In the genomic region with DNA sequence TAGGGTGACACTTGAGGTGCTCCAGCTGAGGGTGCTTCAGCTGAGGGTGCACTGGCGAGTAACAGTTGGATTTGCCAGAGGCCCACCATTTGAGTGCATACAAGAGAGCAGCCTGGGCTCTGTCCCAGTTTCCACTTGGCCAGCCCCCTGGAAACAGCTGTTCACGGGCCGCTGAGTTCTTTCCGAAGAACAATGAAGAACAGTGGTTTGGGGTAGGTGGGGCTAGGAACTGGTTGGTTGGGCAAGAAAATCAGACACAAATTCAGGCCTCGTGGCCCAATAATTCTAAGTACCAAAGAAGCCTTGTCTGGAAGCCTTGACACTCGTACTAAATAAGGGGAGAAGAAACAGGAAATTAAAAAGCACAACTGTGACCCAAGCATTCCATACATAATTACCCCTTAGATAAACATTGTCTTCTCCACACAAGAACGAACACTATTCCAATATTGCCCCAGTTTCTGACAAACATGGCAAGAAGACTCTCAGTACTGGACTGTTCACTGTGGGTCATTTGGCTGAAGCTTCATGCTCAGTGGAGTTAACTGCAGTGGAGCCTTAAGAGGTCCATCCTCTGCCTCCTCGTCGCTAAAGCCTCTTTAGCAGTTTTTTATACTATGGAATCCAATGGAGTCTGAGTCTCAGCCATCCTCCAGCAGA, we compare ENCODE assay signal across 12 mouse cellular contexts.
DNase-seq lines count a peak whose midpoint lies in the region; ATAC-seq lines count a peak whose summit lies in the region.
"Had no signal": no experiment of that assay in that cellular context is flagged by ENCODE, and none has a peak within 500 bp of the region (broad histone marks: within the 10 kb centered on the region; RNA-seq: fewer than 3 reads in every experiment).

No protein-coding gene starts in this region.

- no peak overlapping the region for H3K27ac ChIP-seq in forebrain, embryonic 14.5 days (ENCODE audit: low read depth, low read length)
- no peak overlapping the region for H3K27ac ChIP-seq in forebrain, embryonic 11.5 days (ENCODE audit: low read depth, low read length)
- peak overlapping the region; percentile 9; the same call in 1 of the 2 replicates for H3K27ac ChIP-seq in kidney, embryonic 14.5 days (ENCODE audit: low read depth, low read length)
- peak overlapping the region; percentile 34; the same call in 1 of the 2 replicates for H3K27ac ChIP-seq in lung, embryonic 16.5 days (ENCODE audit: low read length)
- no peak overlapping the region for H3K27ac ChIP-seq in hindbrain, embryonic 11.5 days (ENCODE audit: low read depth, low read length)
- H3K27ac ChIP-seq: limb, embryonic 12.5 days had no signal

- peak; percentile 23 for DNase-seq in forebrain, embryonic 14.5 days (ENCODE audit: low spot score)
- DNase-seq in forebrain, embryonic 11.5 days (ENCODE audit: low spot score) = no peak
- peak; percentile 49 for DNase-seq in gastrocnemius, postnatal 14 days
- no peak for DNase-seq in adrenal gland, postnatal 25 days
- no peak for DNase-seq in hindbrain, embryonic 11.5 days (ENCODE audit: low spot score)
- DNase-seq: embryo, embryonic 11 days; midbrain, embryonic 14.5 days had no signal

- intact Hi-C loops in gastrocnemius, postnatal 14 days (cut with DNase I; ENCODE audit: low total_unique reads) = no loop called here

- no peaks in the 10 kb centered on the region for H3K36me3 ChIP-seq in forebrain, embryonic 14.5 days (ENCODE audit: control insufficient read depth, insufficient read depth, low read length)
- no peaks in the 10 kb centered on the region for H3K36me3 ChIP-seq in forebrain, embryonic 11.5 days (ENCODE audit: control insufficient read depth, insufficient read depth, low read length)
- no peaks in the 10 kb centered on the region for H3K36me3 ChIP-seq in kidney, embryonic 14.5 days (ENCODE audit: control insufficient read depth, insufficient read depth, low read length)
- no peaks in the 10 kb centered on the region for H3K36me3 ChIP-seq in lung, embryonic 16.5 days (ENCODE audit: control insufficient read depth, insufficient read depth, low read length)
- H3K36me3 ChIP-seq in hindbrain, embryonic 11.5 days (ENCODE audit: control insufficient read depth, insufficient read depth, low read length) = no peaks in the 10 kb centered on the region
- H3K36me3 ChIP-seq: limb, embryonic 12.5 days had no signal

- H3K9ac ChIP-seq in forebrain, embryonic 14.5 days (ENCODE audit: low read length) = no peak overlapping the region
- no peak overlapping the region for H3K9ac ChIP-seq in forebrain, embryonic 11.5 days (ENCODE audit: low read length)
- no peak overlapping the region for H3K9ac ChIP-seq in kidney, embryonic 14.5 days (ENCODE audit: low read depth, low read length)
- no peak overlapping the region for H3K9ac ChIP-seq in lung, embryonic 16.5 days (ENCODE audit: low read length)
- H3K9ac ChIP-seq in hindbrain, embryonic 11.5 days (ENCODE audit: low read depth, low read length) = no peak overlapping the region
- H3K9ac ChIP-seq: limb, embryonic 12.5 days had no signal

- WGBS in forebrain, embryonic 14.5 days = 52% methylated on average over 9 of the region's 9 CpGs
- WGBS in forebrain, embryonic 11.5 days = 56% methylated on average over 9 of the region's 9 CpGs
- 41% methylated on average over 9 of the region's 9 CpGs for WGBS in kidney, embryonic 14.5 days
- WGBS in lung, embryonic 16.5 days = 22% methylated on average over 9 of the region's 9 CpGs
- 53% methylated on average over 9 of the region's 9 CpGs for WGBS in hindbrain, embryonic 11.5 days

- no peak overlapping the region for H3K4me3 ChIP-seq in forebrain, embryonic 14.5 days (ENCODE audit: low read depth, low read length)
- no peak overlapping the region for H3K4me3 ChIP-seq in forebrain, embryonic 11.5 days (ENCODE audit: low read depth, low read length)
- H3K4me3 ChIP-seq in kidney, embryonic 14.5 days (ENCODE audit: low read length) = no peak overlapping the region
- no peak overlapping the region for H3K4me3 ChIP-seq in lung, embryonic 16.5 days (ENCODE audit: low read length)
- no peak overlapping the region for H3K4me3 ChIP-seq in hindbrain, embryonic 11.5 days (ENCODE audit: low read depth, low read length)
- H3K4me3 ChIP-seq: limb, embryonic 12.5 days had no signal

- no peaks in the 10 kb centered on the region for H3K27me3 ChIP-seq in forebrain, embryonic 14.5 days (replicated peaks; ENCODE audit: control insufficient read depth, insufficient read depth, low read length)
- H3K27me3 ChIP-seq in forebrain, embryonic 11.5 days (ENCODE audit: control insufficient read depth, insufficient read depth, low read length) = no peaks in the 10 kb centered on the region
- H3K27me3 ChIP-seq in kidney, embryonic 14.5 days (ENCODE audit: control insufficient read depth, insufficient read depth, low read length) = no peaks in the 10 kb centered on the region
- H3K27me3 ChIP-seq in lung, embryonic 16.5 days (ENCODE audit: control insufficient read depth, insufficient read depth, low read depth, low read length) = no peaks in the 10 kb centered on the region
- no peaks in the 10 kb centered on the region for H3K27me3 ChIP-seq in hindbrain, embryonic 11.5 days (ENCODE audit: control insufficient read depth, insufficient read depth, low read length)
- H3K27me3 ChIP-seq: limb, embryonic 12.5 days had no signal

- ATAC-seq in forebrain, embryonic 14.5 days = no peak
- ATAC-seq in forebrain, embryonic 11.5 days (replicated peaks; ENCODE audit: low FRiP score) = no peak
- ATAC-seq in kidney, embryonic 14.5 days (ENCODE audit: low FRiP score, low TSS enrichment) = no peak
- ATAC-seq in lung, embryonic 16.5 days (ENCODE audit: low read depth) = peak; percentile 94
- ATAC-seq in hindbrain, embryonic 11.5 days (ENCODE audit: low FRiP score) = no peak
- no peak for ATAC-seq in inflammation-experienced regulatory T-cells, adult 6 months
- ATAC-seq: hindbrain, embryonic 16.5 days had no signal

- no peaks in the 10 kb centered on the region for H3K4me1 ChIP-seq in forebrain, embryonic 14.5 days (ENCODE audit: control insufficient read depth, insufficient read depth, low read length)
- no peaks in the 10 kb centered on the region for H3K4me1 ChIP-seq in forebrain, embryonic 11.5 days (replicated peaks; ENCODE audit: control insufficient read depth, insufficient read depth, low read length)
- peaks cover 5% of the 10 kb centered on the region for H3K4me1 ChIP-seq in kidney, embryonic 14.5 days (ENCODE audit: control insufficient read depth, insufficient read depth, low read length)
- H3K4me1 ChIP-seq in lung, embryonic 16.5 days (replicated peaks; ENCODE audit: control insufficient read depth, insufficient read depth, low read length) = peaks cover 11% of the 10 kb centered on the region
- no peaks in the 10 kb centered on the region for H3K4me1 ChIP-seq in hindbrain, embryonic 11.5 days (replicated peaks; ENCODE audit: control insufficient read depth, insufficient read depth, low read length)

- no peak overlapping the region for H3K4me2 ChIP-seq in forebrain, embryonic 14.5 days (ENCODE audit: low read length)
- no peak overlapping the region for H3K4me2 ChIP-seq in forebrain, embryonic 11.5 days (ENCODE audit: low read depth, low read length, severe bottlenecking)
- H3K4me2 ChIP-seq in kidney, embryonic 14.5 days (replicated peaks; ENCODE audit: low read depth, low read length) = no peak overlapping the region
- H3K4me2 ChIP-seq in lung, embryonic 16.5 days (ENCODE audit: low read depth, low read length) = no peak overlapping the region
- H3K4me2 ChIP-seq in hindbrain, embryonic 11.5 days (replicated peaks; ENCODE audit: low read depth, low read length) = no peak overlapping the region
- H3K4me2 ChIP-seq: limb, embryonic 12.5 days had no signal

- H3K9me3 ChIP-seq in forebrain, embryonic 14.5 days (replicated peaks; ENCODE audit: control insufficient read depth, low read length) = no peaks in the 10 kb centered on the region
- H3K9me3 ChIP-seq in forebrain, embryonic 11.5 days (ENCODE audit: control insufficient read depth, low read length) = no peaks in the 10 kb centered on the region
- no peaks in the 10 kb centered on the region for H3K9me3 ChIP-seq in kidney, embryonic 14.5 days (ENCODE audit: control insufficient read depth, low read length)
- H3K9me3 ChIP-seq in lung, embryonic 16.5 days (ENCODE audit: control insufficient read depth, low read length) = no peaks in the 10 kb centered on the region
- no peaks in the 10 kb centered on the region for H3K9me3 ChIP-seq in hindbrain, embryonic 11.5 days (ENCODE audit: control insufficient read depth, low read length)
- H3K9me3 ChIP-seq: limb, embryonic 12.5 days had no signal

Comparison
In these comparisons a context has a peak if more than half of its experiments do, and no peak if none do; other contexts are left out.
1. DNase-seq: peak in forebrain, embryonic 14.5 days (single experiment) and gastrocnemius, postnatal 14 days (single experiment); none in forebrain, embryonic 11.5 days (single experiment), adrenal gland, postnatal 25 days (single experiment) and hindbrain, embryonic 11.5 days (single experiment).
2. H3K27ac ChIP-seq: peak in kidney, embryonic 14.5 days (single experiment) and lung, embryonic 16.5 days (single experiment); none in forebrain, embryonic 14.5 days (single experiment), forebrain, embryonic 11.5 days (single experiment) and hindbrain, embryonic 11.5 days (single experiment).